Mouse (Mus musculus) heart, postnatal 14 days (tissue): ENCODE measurements at regions not wholly inside any gene's neighbourhood (a gene's known extent, or its start where the extent isn't known, plus 50 kb on each side); places are given as distances from the start of the nearest gene placed in this dataset.

Experiments
- DNase-seq, 2 experiments: peaks; one replicate each; pipeline ENCODE4 v3.0.0; 2021 to 2022
- intact Hi-C: fragments of 180-260 bp; cut with DNase I; formaldehyde crosslinking; loops from one replicate; pipeline ENCODE4 v1.15.1; 2025

- intact Hi-C loops: no loop called here
- no peak for DNase-seq
Measured at GRCm38 (mm10) chr1:177565678-177566077, 123.5 kb downstream of the Zbtb18 start.

- intact Hi-C loops: no loop called here
- DNase-seq: no peak
Measured at GRCm38 (mm10) chr1:177568056-177568816, 126.1 kb downstream of the Zbtb18 start.

- intact Hi-C loops: no loop called here
- no peak for DNase-seq
Measured at GRCm38 (mm10) chr1:177569572-177569971, 127.4 kb downstream of the Zbtb18 start.

DNA sequence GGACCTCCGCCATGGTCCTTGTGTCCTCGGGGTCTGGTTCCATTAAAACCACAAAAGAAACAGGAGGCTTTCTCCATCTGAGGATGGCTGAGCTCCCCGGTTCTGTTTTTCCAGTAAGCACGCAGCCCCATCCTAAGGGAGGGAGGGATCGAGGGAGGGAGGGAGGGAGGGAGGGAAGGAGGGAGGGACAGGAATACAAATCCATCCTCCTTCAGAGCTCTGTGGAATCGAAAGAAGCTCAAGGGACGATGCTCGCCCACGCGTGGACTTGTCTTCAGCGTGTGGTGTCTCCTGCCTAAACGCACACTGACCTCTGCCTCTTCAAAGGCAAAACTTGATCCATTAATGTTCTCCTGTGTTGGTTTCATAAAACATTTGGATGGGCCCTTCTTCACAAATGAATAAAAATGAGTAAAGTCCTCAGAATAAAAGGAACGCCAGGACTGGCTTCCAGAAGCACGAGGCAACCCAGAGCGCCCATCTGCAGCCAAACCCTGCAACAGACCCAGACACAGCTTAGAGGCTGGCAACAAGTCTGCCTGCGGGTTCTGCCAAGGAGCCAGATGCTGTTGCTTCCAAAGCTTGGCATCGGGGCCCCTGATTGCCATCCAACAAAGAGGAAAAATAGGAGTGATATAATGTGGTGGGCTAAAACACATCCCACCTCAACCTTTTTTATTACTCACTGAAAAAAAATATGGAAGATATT, 131.0 kb downstream of the Zbtb18 start:
- intact Hi-C loops: no loop called here
- no peak for DNase-seq

DNA sequence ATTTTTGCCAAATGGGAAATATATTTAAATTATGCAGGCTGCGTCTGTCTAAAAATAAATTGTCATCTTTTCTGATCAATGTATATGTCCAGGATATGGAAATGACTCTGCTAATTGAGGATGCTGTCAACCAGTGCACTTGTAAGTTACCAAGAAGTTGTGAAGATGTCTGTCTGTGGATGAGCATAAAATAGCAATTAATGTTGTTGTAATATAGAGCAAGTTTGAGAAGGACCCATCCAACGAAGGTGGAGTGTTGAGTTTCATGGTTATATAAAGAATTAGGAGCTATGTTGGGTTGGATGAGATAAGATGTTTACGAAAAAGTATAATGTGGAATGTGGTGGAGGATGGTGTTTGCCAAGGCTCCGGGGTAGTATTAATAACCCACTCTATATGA, 131.6 kb downstream of the Zbtb18 start:
- intact Hi-C loops: no loop called here
- no peak for DNase-seq

DNA sequence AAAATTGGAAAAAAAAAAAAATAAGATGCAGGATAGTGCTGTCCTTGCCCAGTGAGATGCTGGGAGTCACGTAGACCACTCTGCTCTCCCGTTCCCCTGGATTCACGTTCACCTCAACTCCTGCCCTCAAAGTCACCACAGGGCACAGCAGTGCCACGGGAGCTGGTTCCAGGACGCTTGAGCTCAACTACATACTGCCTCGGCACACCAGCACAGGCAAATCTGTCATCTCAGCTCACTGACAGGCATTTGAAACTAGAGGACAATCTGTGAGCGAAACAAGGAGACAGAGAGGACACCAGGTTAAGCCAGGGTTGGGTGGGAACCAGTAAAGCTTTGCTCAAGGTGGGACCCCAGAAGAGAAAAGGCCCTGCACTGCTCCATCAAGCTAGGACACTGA, 132.2 kb downstream of the Zbtb18 start:
- intact Hi-C loops: no loop called here

DNA sequence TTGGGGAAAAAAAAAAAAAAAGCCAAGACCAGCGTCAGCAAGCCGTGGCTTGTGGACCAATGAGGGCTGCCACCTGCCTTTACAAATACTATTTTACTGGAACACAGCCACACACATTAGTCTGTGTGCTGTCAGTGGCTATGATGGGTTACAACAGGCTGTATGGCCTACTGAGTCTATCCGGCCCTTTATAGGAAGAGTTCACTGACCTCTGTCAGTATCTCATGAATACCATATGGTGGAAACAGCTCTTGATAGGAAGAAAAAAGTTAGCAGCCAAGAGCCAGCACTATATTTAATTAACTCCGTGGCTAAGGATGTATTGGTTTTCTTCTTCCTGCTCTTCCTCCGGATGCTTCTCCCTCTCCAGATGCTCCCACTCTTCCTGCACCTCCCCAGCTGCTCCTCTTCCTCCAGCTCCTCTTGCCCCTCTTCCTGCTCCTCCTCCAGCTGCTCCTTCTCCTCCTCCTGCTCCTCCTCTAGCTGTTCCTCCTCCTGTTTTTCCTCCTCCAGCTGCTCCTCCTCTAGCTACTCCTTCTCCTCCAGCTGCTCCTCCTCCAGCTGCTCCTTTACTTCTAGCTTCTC, 142.2 kb downstream of the Zbtb18 start:
- DNase-seq: no peak
- intact Hi-C loops: no loop called here

More for the DNA sequence above, 132.2 kb downstream of the Zbtb18 start:
- no peak for DNase-seq

- intact Hi-C loops: no loop called here
- no peak for DNase-seq
Measured at GRCm38 (mm10) chr1:177585320-177585719, 143.2 kb downstream of the Zbtb18 start.

DNA sequence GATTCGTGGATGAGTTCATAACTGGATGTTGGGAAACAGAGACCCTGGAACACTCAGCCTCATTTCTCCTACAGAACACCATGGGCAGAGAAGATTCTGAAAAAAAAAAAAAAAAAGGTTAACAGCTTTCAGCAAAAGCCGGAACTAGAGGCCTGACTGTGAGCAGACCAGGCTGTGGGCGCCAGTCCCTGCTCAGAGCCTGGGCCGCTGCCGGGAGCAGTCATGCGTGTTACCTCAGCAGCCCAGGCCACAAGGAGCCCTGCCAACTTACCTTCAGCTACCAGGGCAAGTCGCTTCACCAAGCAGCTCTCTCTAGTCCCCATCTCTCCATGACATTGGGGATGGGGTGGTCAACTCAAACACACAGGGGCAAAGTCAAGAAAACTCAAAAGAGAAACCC, 140.6 kb upstream of the 1700016C15Rik start:
- no peak for DNase-seq
- intact Hi-C loops: no loop called here

GRCm38 (mm10) chr1:177589656-177590055, 140.0 kb upstream of the 1700016C15Rik start:
- intact Hi-C loops: no loop called here
- DNase-seq: no peak

DNA sequence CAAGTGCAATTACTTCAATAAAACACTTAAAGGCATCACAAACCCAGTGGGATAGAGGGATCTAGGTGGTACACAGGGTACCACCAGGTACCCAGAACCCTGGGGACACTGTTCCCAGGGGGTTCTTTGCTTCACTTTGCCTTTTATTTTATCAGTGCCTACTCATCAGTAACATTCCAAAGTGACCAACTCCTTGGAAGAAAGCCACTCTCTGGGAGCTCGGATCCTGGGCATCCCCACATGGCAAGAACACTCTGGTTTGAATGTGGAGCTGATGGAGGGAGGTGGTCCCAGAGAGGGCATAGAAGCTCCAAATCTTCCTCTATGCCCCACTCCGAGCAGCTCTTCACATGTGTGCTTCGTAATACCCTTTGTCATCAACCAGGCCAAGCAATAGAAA, 137.9 kb upstream of the 1700016C15Rik start:
- no peak for DNase-seq
- intact Hi-C loops: no loop called here

DNA sequence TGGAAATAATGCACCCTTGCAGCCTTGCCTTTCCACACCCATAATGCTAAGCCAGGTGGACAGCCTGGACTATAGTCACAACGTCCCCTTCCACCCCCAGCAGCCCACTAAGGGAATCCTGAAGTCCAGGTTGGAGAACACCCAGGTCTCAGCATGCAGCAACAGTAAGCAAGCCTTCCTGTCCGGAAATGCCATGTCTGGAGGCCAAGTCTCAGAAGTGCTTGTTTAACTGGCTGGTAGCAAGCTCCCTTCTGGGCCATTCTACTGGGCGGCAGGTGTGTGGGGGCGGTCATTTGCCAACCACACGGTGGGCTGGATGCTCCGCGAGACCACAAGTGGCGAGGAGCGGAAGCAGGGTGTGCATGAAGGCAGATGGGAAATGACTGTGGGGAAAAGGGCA, 137.3 kb upstream of the 1700016C15Rik start:
- no peak for DNase-seq
- intact Hi-C loops: no loop called here

DNA sequence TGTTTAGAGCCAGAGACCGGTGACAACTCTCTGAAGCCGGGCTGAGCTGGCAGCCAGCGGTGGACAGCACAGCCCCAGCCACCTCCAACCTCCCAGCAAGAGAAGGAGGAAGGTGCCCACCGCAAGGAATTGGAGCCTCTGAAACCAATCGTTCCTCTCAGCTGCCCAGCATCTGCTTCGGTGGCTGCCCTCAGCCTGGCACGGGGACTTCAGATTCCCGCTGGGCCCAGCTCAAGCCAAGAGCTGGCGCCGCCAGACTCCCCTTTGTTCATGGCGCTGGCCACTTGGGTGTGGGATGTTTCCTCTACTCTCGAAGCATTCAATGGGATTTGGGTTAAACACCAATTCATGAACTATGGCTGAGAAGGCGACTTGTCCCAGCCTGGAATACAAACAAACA, 135.3 kb upstream of the 1700016C15Rik start:
- intact Hi-C loops: no loop called here
- DNase-seq: no peak

DNA sequence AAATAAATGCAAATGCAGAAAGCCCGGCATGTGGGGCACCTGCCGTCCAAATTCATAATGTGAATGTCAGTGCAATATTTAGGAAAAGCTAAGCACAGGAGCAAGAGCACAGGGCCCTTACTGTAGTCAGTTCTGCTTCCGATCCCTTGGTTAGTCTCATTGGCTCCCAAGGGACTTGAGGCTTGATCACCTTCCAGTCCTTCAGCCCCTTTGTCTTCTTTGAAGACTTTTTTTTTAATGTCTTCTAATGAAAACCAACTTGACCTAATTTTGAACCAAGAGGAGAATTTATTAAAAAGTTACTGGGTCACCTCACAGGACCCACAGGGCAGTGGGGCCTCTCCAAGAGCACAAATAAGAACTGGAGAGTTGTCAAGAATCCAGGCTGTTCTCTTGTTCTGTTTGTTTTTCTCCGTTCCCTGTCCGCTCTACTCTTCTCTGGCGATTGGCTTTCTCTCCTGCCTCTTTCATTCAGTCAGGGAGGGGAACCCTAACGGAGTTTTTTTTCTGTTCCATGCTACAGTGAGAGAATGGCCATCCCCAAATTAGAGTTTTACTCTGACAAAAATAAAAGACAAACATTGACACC, 134.2 kb upstream of the 1700016C15Rik start:
- intact Hi-C loops: no loop called here
- DNase-seq: no peak

GRCm38 (mm10) chr1:177597036-177597435, 132.6 kb upstream of the 1700016C15Rik start:
- intact Hi-C loops: no loop called here
- no peak for DNase-seq

GRCm38 (mm10) chr1:177605353-177605969, 124.2 kb upstream of the 1700016C15Rik start:
- intact Hi-C loops: no loop called here
- DNase-seq: no peak

GRCm38 (mm10) chr1:177607565-177607964, 122.0 kb upstream of the 1700016C15Rik start:
- no peak for DNase-seq
- intact Hi-C loops: no loop called here

GRCm38 (mm10) chr1:177608551-177609020, 121.0 kb upstream of the 1700016C15Rik start:
- DNase-seq: peak; percentile 17 to 42

DNA sequence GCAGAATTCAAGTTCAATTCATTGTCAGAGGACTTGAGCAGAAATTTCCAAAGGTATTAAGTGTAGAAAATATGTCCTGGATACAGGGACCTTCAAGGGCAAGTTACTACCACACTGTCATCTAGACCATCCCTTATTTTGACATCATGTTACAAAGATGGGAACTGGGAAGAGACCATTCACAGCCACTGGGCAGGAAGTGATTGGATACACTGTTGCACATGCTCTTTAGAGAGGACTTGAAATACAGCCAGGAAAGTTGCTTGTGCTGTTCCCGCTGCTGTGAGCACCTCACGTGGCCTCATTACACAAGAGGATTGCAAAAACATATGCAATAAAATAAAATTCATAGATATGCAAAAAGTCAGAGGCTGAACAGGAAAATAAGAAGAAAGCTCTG, 120.4 kb upstream of the 1700016C15Rik start:
- intact Hi-C loops: no loop called here
- no peak for DNase-seq

More at GRCm38 (mm10) chr1:177608551-177609020, 121.0 kb upstream of the 1700016C15Rik start:
- intact Hi-C loops: no loop called here

GRCm38 (mm10) chr1:177609683-177610082, 119.9 kb upstream of the 1700016C15Rik start:
- no peak for DNase-seq
- intact Hi-C loops: no loop called here

GRCm38 (mm10) chr1:177610156-177610555, 119.5 kb upstream of the 1700016C15Rik start:
- intact Hi-C loops: no loop called here

More at GRCm38 (mm10) chr1:177610156-177610555, 119.5 kb upstream of the 1700016C15Rik start:
- no peak for DNase-seq
